Mouse (Mus musculus): ENCODE results near the gene Gsc2.
A peak's percentile ranks its signal among the peaks of the same experiment; 100 is the strongest.

The Gsc2 gene

GRCm38 (mm10) chr16:17927351-17928082 is 12.7 kb upstream of the Gsc2 start:
- 0 out of 2 replicates have a peak, but pooled peaks have one; percentile 4 for ATAC-seq (ENCODE audit: insufficient number of reproducible peaks, low FRiP score, low TSS enrichment)

DNA sequence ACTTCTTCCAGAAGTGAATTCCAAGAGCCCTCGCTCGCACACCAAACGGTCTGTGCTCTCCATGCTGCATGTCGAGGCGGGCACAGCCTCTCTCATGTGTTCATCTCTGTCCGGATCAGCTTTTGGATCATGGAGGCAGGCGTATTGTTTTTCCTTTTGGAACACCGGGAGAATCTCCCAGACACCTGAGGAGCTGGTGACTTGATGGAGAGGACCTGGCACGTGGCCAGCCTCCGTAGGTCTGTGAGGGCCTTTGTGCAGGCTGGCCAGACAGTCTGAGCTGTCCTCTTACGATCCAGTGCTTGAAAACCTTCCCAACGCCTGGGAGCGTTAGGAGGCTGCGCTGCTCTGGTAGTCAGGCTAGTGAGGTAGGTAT is 7.3 kb upstream of the Gsc2 start:
- ATAC-seq (ENCODE audit: insufficient number of reproducible peaks, low FRiP score, low TSS enrichment): peak; percentile 21; the same call in 1 of the 2 replicates

- peak; percentile 89 for ATAC-seq (ENCODE audit: insufficient number of reproducible peaks, low FRiP score, low TSS enrichment)
Observed at GRCm38 (mm10) chr16:17921325-17922162, 6.7 kb upstream of the Gsc2 start.

DNA sequence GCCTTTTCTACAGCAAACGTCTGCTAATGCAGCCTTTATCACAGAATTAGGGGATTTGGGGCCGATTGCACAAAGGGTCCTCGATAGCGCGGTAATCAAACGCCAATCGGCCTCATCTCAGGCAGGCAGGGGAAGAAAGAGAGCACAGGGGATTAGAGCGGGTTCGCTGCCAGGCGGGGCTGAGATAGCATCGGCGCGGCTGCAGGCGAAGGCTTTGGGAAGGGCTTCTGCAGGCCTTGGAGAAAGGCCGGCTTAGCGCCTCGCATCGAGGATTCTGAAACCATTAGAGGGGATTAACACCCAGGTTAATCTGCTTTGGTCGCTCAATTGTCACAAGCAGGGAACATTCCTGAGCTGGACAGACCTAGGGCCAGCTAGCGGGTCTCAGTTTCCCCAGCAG is 5.7 kb upstream of the Gsc2 start:
- ATAC-seq (ENCODE audit: insufficient number of reproducible peaks, low FRiP score, low TSS enrichment): no peak

GRCm38 (mm10) chr16:17911052-17911595 is 3.7 kb downstream of the Gsc2 start, which contains the start of gene Ess2:
Gene Ess2, minus strand, starts transcription at chr16:17911348.
- peak; percentile 94 for ATAC-seq (ENCODE audit: insufficient number of reproducible peaks, low FRiP score, low TSS enrichment)

GRCm38 (mm10) chr16:17898462-17898861 is 16.4 kb downstream of the Gsc2 start, which contains the start of the genes Dgcr2 and Tssk2:
Gene Dgcr2, minus strand, starts transcription at chr16:17898562.
Gene Tssk2, plus strand, starts transcription at chr16:17898637.
- no peak for ATAC-seq (ENCODE audit: insufficient number of reproducible peaks, low FRiP score, low TSS enrichment)

GRCm38 (mm10) chr16:17896091-17896490 is 18.8 kb downstream of the Gsc2 start:
- no peak for ATAC-seq (ENCODE audit: insufficient number of reproducible peaks, low FRiP score, low TSS enrichment)

- ATAC-seq (ENCODE audit: insufficient number of reproducible peaks, low FRiP score, low TSS enrichment): no peak
Observed at GRCm38 (mm10) chr16:17893923-17894322, 20.9 kb downstream of the Gsc2 start, which contains the start of gene Tssk1. Gene Tssk1, plus strand, starts transcription at chr16:17894223.

- ATAC-seq (ENCODE audit: insufficient number of reproducible peaks, low FRiP score, low TSS enrichment): no peak
Observed at GRCm38 (mm10) chr16:17892606-17893005, 22.3 kb downstream of the Gsc2 start.

DNA sequence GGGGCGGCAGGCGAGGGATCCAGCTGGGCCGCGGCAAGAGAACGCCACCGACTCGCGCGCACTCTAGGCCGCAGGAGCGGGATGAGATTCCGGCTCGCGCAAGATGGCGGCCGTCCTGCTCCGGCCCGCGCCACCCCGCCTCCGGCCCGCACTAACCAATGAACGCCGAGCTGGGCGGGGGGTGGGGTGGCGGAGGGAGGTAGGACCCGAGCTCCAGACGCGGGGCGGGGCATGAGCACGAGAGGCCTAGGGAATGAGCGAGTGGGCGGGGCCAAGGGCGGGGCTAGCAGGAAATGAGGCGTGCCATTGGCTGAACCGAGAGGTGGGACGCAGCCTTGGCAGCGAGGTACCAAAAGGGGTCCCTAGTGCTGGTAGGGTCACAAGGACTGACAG is 23.3 kb downstream of the Gsc2 start, which contains the start of gene Gm20518:
TSS of gene Gm20518 (minus strand) at position 105 of the 393 bp plus-strand sequence.
- peak; percentile 78 for ATAC-seq (ENCODE audit: insufficient number of reproducible peaks, low FRiP score, low TSS enrichment)

DNA sequence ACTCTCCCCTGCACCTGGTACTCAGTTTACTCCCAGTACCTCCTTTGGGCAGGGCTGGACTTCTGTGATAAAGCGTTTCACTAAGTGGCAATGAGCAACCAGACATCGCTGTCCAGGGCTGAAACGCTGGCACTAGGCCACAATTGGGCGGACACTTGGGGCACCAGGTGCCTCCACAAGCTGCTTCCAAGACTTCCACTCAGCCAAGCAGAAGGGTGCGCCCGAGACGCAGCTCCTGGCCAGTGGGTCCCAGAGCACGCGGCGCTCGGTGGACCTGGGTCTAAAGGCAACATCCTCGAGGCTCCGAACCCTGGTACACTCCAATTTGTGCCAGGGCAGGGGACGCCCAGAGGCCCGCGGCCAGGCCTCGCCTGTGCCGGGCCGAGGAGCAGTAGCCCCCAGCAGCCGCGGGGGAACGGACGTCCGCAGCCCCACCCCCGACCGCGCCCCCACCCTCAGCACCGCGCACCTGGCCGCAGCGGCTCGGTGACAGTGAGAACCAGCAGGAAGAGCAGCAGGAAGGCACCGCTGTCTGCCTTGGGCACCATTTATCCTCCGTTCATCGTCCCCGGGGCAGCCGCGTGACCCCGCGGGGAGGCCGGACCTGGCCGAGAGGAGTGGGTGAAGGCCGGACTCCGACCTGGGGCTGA is 23.8 kb downstream of the Gsc2 start:
- peak; percentile 65 for ATAC-seq (ENCODE audit: insufficient number of reproducible peaks, low FRiP score, low TSS enrichment)

DNA sequence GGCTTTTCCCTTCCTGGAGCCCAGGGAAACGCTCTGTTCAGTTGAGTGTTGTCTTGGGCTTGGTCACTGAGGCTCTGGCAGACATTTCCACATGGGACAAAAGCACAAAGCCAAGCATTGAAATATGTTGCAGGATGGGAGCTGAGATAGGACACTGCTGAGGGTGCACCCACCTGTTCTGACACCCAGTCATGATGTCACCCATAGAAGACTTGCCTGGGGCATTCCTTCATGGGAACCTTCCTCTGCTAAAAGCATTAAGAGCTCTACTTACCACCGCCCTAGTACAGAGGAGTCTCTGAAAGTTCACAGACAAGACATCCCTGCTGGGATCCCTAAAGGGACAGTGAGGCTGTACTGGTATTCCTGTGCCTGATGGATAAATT is 24.5 kb downstream of the Gsc2 start:
- ATAC-seq (ENCODE audit: insufficient number of reproducible peaks, low FRiP score, low TSS enrichment): no peak

GRCm38 (mm10) chr16:17889689-17890341 is 25.0 kb downstream of the Gsc2 start:
- ATAC-seq (ENCODE audit: insufficient number of reproducible peaks, low FRiP score, low TSS enrichment): no peak

DNA sequence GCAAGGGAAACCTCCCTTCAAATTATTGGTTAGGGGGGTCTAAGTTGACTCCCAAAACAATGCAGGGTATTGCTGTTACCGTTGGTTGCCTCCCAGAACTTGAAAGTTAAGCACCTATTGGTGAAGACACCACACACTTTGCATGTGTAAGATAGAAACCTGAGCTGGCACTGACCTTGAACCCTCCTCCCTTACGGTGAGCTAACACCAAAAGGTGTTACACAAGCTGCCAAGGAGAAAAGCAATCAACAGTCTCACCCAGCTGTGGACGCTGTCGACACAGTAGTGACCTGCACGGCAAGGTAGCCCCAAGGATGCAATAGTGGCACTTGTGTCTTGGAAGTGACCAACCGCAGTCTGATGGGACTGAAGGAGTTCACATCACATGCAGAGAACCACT is 30.7 kb downstream of the Gsc2 start:
- no peak for ATAC-seq (ENCODE audit: insufficient number of reproducible peaks, low FRiP score, low TSS enrichment)

DNA sequence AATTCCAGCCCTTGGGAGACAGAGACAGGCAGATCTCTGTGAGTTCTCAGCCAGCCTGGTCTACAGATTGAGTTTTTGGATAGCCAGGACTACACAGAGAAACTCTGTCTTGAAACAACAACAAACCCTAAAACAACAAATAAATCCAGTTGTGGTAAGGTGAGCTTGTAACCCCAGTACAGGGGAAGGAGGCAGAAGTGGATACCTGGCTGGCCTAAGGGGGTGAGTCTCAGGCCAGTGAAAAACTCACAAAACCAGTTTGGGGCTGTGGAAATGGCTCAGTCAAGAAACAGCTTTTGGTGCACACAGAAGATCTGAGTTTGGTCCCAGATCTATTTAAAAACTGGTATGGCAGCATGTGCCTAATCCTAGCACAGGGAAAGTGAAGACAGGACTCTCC is 32.7 kb downstream of the Gsc2 start:
- ATAC-seq (ENCODE audit: insufficient number of reproducible peaks, low FRiP score, low TSS enrichment): no peak

DNA sequence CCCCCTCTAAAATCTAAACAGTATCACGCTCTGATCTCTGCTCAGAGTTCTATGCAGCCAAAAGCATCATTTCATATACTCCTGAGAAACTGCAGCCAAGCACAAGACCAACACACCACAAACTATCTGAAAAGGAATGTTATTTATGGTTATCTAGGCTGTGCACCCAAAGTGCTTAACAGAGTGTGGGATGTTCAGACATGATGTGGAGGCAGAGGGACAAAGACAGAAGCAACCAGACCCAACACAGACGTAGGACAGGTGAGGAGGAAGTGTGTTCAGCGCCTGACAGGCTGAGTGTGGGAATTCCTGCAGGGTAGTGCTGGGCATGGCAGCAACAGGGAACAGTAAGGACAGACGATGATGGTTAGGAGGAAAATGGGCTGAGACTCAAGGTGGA is 35.3 kb downstream of the Gsc2 start:
- no peak for ATAC-seq (ENCODE audit: insufficient number of reproducible peaks, low FRiP score, low TSS enrichment)

- no peak for ATAC-seq (ENCODE audit: insufficient number of reproducible peaks, low FRiP score, low TSS enrichment)
Observed at GRCm38 (mm10) chr16:17876096-17876495, 38.8 kb downstream of the Gsc2 start.

- ATAC-seq (ENCODE audit: insufficient number of reproducible peaks, low FRiP score, low TSS enrichment): 0 out of 2 replicates have a peak, but pooled peaks have one; percentile 45
Observed at GRCm38 (mm10) chr16:17875174-17875573, 39.7 kb downstream of the Gsc2 start.

DNA sequence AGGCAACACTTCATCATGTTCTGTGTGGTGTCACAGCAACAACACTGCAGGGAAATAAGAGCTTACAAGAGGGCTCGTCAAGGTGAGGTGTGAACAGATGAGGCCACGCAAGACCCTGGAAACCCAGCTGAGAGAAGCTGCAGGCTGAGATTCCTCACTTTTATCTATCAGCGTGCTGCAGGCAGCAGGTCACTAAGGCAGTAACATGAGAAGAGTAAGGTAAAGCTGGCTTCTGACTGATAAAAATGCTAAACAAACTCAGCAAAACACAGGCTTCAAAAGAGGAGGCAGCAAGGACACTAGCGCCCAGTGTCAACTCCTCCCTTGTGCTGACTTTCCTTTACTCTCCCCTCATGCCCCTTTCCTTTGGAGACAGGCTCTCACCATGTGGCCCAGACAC is 41.9 kb downstream of the Gsc2 start:
- ATAC-seq (ENCODE audit: insufficient number of reproducible peaks, low FRiP score, low TSS enrichment): no peak

GRCm38 (mm10) chr16:17871248-17871647 is 43.6 kb downstream of the Gsc2 start:
- no peak for ATAC-seq (ENCODE audit: insufficient number of reproducible peaks, low FRiP score, low TSS enrichment)
